Mouse (Mus musculus): ENCODE measurements around the gene Etv2. TPM values are rescaled to one million over a fixed set of nuclear protein-coding genes. Genes with fewer than 3 reads are reported as not detected.

The Etv2 gene
- polyA plus RNA-seq (2021): not detected

- DNase-seq (ENCODE audit: low read depth, low spot score) (no peak), ATAC-seq (no peak)
- ChIA-PET CTCF (interaction anchor here (0.8 to 3.2 kb wide), 2 partner anchors 9 to 12 kb away, joined by 3 to 13 read pairs; no protein-coding TSS in a partner anchor), POLR2A (interaction anchor here (0.8 kb wide), 1 partner anchor 11 kb away, joined by 3 read pairs; no protein-coding TSS in a partner anchor)
- no peak for TF ChIP-seq CTCF (IDR thresholded peaks at IDR 0.05)
- H3K27me3 ChIP-seq: peaks cover 45% of the 10 kb centered on the region
- in situ Hi-C loops (cut with MboI; ENCODE audit: low pct_unique_long_range_greater_than_20kb): no loop called here
Observed at GRCm38 (mm10) chr7:30635752-30636151, at the start of gene Etv2. TSS of gene Etv2 (minus strand) at chr7:30635852.

GRCm38 (mm10) chr7:30683425-30683824 is 47.8 kb upstream of the Etv2 start:
- TF ChIP-seq CTCF (IDR thresholded peaks at IDR 0.05): no peak
- DNase-seq (ENCODE audit: low read depth, low spot score) (no peak), ATAC-seq (no peak)
- ChIA-PET CTCF (interaction anchor here (0.7 to 1.6 kb wide), 2 partner anchors 11 to 14 kb away, joined by 3 to 6 read pairs; no protein-coding TSS in a partner anchor), POLR2A (no interaction called here)
- in situ Hi-C loops (cut with MboI; ENCODE audit: low pct_unique_long_range_greater_than_20kb): no loop called here
- H3K27me3 ChIP-seq: no peaks in the 10 kb centered on the region

GRCm38 (mm10) chr7:30681897-30682296 is 46.2 kb upstream of the Etv2 start:
- ATAC-seq: no peak
- in situ Hi-C loops (cut with MboI; ENCODE audit: low pct_unique_long_range_greater_than_20kb): no loop called here
- POLR2A ChIA-PET: no interaction called here
- DNase-seq (ENCODE audit: low read depth, low spot score): no peak
- no peaks in the 10 kb centered on the region for H3K27me3 ChIP-seq
- CTCF ChIA-PET: no interaction called here
- TF ChIP-seq CTCF (IDR thresholded peaks at IDR 0.05): no peak

GRCm38 (mm10) chr7:30678263-30678975 is 42.8 kb upstream of the Etv2 start:
- ChIA-PET CTCF (no interaction called here), POLR2A (interaction anchor here (0.7 kb wide), 1 partner anchor 36 kb away, joined by 3 read pairs; no protein-coding TSS in a partner anchor)
- DNase-seq (ENCODE audit: low read depth, low spot score): peak; percentile 24

GRCm38 (mm10) chr7:30671480-30671879 is 35.8 kb upstream of the Etv2 start, which contains the start of gene Pmis2:
TSS of gene Pmis2 (minus strand) at chr7:30671605.
- in situ Hi-C loops (cut with MboI; ENCODE audit: low pct_unique_long_range_greater_than_20kb): loop anchor here (10.0 kb wide), 1 partner anchor 183 kb away; the partner anchor contains the start of gene Ffar3
- CTCF ChIA-PET: no interaction called here
- POLR2A ChIA-PET: interaction anchor here (0.5 kb wide), 1 partner anchor 46 kb away, joined by 4 read pairs; no protein-coding TSS in a partner anchor
- ATAC-seq (no peak), DNase-seq (ENCODE audit: low read depth, low spot score) (no peak)
- TF ChIP-seq CTCF (IDR thresholded peaks at IDR 0.05): no peak
- peaks cover 9% of the 10 kb centered on the region for H3K27me3 ChIP-seq

More at GRCm38 (mm10) chr7:30678263-30678975, 42.8 kb upstream of the Etv2 start:
- TF ChIP-seq CTCF (IDR thresholded peaks at IDR 0.05): peak; percentile 33
- peaks cover 9% of the 10 kb centered on the region for H3K27me3 ChIP-seq
- in situ Hi-C loops (cut with MboI; ENCODE audit: low pct_unique_long_range_greater_than_20kb): loop anchor here (10.0 kb wide), 1 partner anchor 176 kb away; the partner anchor contains the start of gene Ffar3
- ATAC-seq: no peak

GRCm38 (mm10) chr7:30669229-30669628 is 33.6 kb upstream of the Etv2 start:
- POLR2A ChIA-PET: interaction anchor here (0.6 kb wide), 1 partner anchor 1776 kb away, joined by 3 read pairs; no protein-coding TSS in a partner anchor
- in situ Hi-C loops (cut with MboI; ENCODE audit: low pct_unique_long_range_greater_than_20kb): no loop called here
- TF ChIP-seq CTCF (IDR thresholded peaks at IDR 0.05): peak; percentile 61
- peaks cover 5% of the 10 kb centered on the region for H3K27me3 ChIP-seq
- no peak for DNase-seq (ENCODE audit: low read depth, low spot score)
- CTCF ChIA-PET: interaction anchor here (1.1 to 1.6 kb wide), 5 partner anchors 14 to 97 kb away, joined by 3 to 6 read pairs (median 3); no protein-coding TSS in a partner anchor
- ATAC-seq: no peak

GRCm38 (mm10) chr7:30665321-30665720 is 29.7 kb upstream of the Etv2 start:
- POLR2A ChIA-PET: interaction anchor here (0.5 to 1.7 kb wide), 4 partner anchors 14 to 66 kb away, joined by 3 to 5 read pairs (median 3); partner anchors contain the start of gene Rbm42
- DNase-seq (ENCODE audit: low read depth, low spot score): no peak
- CTCF ChIA-PET: interaction anchor here (1.1 to 1.3 kb wide), 2 partner anchors 20 to 51 kb away, joined by 3 to 4 read pairs; no protein-coding TSS in a partner anchor
- TF ChIP-seq CTCF (IDR thresholded peaks at IDR 0.05): no peak
- no peaks in the 10 kb centered on the region for H3K27me3 ChIP-seq
- peak; percentile 32 for ATAC-seq
- in situ Hi-C loops (cut with MboI; ENCODE audit: low pct_unique_long_range_greater_than_20kb): no loop called here

- POLR2A ChIA-PET: interaction anchor here (0.5 to 1.7 kb wide), 7 partner anchors 12 to 455 kb away, joined by 3 to 10 read pairs (median 3); partner anchors contain the start of gene Rbm42
- DNase-seq (ENCODE audit: low read depth, low spot score) (peak; percentile 55), ATAC-seq (peak; percentile 56)
- no peaks in the 10 kb centered on the region for H3K27me3 ChIP-seq
- in situ Hi-C loops (cut with MboI; ENCODE audit: low pct_unique_long_range_greater_than_20kb): no loop called here
- TF ChIP-seq CTCF (IDR thresholded peaks at IDR 0.05): no peak
- CTCF ChIA-PET: no interaction called here
Observed at GRCm38 (mm10) chr7:30664529-30665200, 29.0 kb upstream of the Etv2 start, which contains the start of gene Haus5. TSS of gene Haus5 (minus strand) at chr7:30664994.

- peak; percentile 91 for DNase-seq (ENCODE audit: low read depth, low spot score)
- ChIA-PET POLR2A (interaction anchor here (0.5 to 1.2 kb wide), 2 partner anchors 13 to 15 kb away, joined by 3 to 5 read pairs; partner anchors contain the start of gene Haus5), CTCF (interaction anchor here (1.0 to 1.4 kb wide), 2 partner anchors 18 to 24 kb away, joined by 3 to 4 read pairs; partner anchors contain the start of gene Cox6b1)
- no peaks in the 10 kb centered on the region for H3K27me3 ChIP-seq
- TF ChIP-seq CTCF (IDR thresholded peaks at IDR 0.05): no peak
- in situ Hi-C loops (cut with MboI; ENCODE audit: low pct_unique_long_range_greater_than_20kb): no loop called here
- ATAC-seq: peak; percentile 96
Observed at GRCm38 (mm10) chr7:30649591-30650540, 14.2 kb upstream of the Etv2 start, which contains the start of gene Rbm42. TSS of gene Rbm42 (minus strand) at chr7:30650317.

Measured in Patski (cell line).